Mouse (Mus musculus): ENCODE results near the gene Crybb1.

Gene Crybb1

DNA sequence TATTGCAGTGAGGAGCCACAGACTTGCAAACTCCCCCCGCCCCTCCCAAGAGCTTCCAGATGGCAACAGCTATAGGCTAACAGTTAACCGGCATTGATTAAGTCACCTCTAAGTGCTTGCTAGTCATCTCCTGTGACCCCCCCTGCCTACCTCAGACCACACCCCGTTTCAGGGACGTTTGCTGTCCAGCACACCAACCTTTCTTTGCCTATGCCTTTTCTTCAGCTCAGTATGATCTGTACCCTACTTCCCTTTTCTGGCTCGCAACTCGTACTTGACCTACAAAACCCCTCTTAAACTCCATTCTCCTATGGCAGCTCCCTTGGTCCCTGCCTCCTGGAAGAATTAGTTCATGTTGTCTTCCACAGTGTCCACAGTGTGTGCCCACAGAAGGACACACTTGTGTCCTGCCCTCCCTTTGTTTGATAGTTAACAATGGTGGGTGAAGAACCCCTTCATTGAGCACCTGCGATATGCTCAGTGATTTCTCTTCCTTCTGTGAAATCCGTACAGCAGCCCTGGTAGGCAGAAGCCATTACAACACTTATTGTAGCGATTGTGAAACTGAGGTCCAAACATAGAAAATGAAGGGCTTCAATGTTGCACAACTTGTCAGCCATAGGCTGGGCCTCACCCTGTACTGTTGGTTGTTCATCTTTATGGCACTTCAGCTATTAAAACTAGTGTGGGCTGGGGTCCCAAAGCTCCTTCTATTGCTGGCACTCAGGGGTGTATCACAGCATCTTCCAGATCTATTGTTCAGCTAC, 10.6 kb downstream of the Crybb1 start:
- no peak for DNase-seq (ENCODE audit: low spot score in 2 of 2)

DNA sequence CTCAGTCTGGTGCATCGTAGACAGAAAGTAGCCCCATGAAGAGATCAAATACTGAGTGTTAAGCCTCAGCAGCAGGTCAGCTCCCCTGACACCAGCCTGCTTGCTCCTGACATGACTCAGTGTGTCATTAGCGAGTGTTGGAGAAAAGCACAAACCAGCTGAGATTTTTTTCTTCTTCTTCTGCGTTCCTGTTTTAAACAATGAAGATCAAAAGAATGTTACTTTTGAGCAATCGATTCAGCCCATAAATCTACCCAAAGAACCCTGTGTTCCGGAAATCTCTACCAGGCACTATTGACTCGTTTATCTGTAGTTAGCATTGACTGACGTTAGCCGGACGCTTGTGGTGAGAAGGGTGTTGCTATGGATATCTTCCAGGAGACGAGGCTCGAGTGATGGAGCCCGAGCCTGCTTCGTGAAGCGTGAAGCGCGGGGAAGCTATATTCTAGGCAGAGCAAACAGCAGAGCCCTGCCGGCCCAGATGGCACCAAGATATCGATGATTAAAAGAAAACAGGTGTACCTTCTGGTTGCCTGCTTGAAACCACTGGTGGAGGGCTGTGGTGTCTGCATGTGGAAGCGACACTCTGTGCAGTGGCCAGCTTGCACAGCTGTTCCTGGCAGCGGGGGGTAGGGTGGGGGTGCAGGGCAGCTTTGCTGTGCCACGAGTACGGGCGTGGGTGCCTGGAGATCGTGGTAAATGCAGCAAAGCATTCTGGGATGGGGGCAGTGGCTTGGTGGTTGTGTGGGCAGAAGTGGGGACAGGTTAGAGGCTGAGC, 15.3 kb downstream of the Crybb1 start:
- peak in 1 of 2 experiments; percentile 48 for DNase-seq (ENCODE audit: low spot score in 2 of 2)

DNA sequence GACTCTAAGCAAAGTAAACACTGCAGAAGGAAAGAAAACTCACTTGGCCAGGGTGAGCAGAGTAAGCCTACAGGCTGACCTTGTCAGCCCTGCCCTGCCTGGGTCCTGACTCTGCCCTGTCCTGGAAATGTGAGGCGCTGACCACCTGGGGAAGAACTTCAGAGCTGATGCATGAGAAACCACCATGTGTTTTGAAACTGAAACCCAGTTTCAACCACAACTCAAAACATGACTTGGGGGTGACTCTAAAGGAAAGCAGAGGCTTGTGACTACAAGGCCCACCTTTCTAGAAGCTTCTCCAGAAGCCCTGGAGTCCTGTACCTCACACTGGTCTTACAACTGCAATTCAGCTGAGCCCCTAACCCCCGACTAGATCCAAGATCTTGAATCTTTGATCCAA, 17.3 kb downstream of the Crybb1 start:
- DNase-seq (ENCODE audit: low spot score in 2 of 2): no peak

DNA sequence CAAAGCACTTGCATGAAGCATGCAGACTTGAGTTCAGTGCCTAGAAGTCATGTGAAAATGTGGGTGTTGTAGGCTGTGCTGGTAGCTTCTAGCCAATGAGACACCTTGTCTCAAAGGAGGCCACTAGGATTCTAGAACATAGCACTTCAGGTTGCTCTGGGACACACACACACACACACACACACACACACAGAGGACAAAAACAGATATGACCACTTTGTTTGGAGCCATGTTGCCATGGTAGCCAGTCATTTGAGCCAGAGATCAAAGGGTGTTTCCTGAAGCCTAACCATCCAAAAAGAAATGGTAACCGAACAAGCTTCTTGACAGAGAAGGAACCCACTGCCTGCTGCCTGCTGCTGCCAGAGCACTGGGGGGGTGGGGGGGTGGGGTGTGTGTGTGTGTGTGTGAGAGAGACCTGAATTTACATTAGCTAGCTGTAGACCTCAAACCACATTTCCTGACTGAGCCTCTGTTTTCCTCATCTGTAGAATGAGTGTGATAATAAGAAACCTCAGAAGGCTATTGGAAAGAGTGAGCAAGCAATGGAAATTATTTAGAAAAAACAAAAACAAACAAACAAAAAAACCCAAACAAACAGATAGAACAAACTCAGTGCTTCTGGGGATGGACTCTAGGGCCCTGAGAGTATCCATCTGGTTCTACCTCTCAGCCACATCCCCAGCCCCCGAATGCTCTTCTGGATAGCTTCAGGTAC, 18.3 kb downstream of the Crybb1 start:
- no peak for DNase-seq (ENCODE audit: low spot score in 2 of 2)

DNA sequence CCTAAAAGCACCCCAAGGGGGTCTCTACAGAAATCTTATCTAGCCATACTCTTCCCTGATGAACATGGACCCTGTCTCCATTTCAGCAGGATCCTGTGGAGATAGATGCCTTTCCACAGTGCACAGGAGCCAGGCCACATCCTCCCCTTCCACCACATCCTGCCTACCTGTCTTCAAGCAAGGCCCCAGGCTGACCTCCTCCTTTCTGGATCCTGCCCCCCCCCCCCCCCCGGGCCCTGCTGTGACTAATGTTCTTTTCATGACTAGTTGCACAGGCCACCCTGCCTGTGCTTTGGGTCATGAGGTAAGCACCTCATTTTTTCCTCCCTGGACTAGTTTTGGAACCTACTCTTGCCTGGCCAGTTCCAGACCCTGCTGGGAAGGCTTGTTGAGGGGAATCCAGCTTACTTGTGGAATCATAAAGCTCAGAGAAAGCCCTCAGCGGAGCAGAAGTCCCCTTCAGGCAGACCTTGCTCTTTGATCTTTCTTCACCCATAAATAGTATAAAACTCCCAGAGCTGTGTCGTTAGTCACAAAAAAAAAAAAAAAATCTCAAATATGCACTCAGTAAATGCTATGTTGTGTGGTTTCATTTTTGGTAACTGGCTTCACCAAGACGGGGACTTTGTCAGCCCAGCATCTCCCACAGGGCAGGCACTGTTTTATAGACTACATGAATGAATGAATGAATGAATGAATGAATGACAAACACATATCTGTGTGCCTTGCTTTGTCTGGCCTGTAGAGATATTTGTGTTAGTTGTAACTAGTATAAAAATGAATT, 19.6 kb downstream of the Crybb1 start:
- no peak for DNase-seq (ENCODE audit: low spot score in 2 of 2)

DNA sequence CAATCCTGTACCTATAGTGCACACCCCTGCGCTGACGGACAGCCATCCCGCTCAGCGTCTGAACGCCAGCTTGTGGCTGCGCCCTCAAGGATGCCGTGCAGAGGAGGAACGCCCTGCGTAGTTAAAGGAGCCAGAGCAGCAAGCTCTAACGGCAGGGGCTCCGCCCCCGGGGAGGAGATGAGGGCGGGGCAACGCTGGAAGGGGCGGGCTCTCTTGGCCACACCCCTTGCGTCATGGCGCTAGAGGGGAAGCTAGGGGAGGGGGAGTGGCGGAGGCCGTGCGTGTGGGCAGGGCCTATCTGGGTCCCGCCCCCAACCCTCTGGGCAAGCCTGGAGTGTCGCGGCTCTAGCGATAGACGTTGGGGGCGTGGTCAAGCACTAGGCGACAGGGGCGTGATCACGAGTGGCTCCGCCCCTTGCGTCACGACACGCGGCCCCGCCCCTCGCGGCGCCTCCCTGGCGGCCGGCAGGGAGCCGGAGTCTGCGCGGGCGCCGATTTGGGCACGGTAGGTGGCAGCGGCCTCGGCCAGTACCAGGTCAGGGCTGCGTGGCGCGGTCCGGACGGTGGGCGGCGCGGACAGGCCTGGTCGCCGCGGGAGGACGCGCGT, 20.8 kb downstream of the Crybb1 start, which contains the start of gene Tpst2:
TSS of gene Tpst2 (plus strand) at position 425 of the 607 bp plus-strand sequence.
- peak; percentile 99 to 100 for DNase-seq (ENCODE audit: low spot score in 2 of 2)

DNA sequence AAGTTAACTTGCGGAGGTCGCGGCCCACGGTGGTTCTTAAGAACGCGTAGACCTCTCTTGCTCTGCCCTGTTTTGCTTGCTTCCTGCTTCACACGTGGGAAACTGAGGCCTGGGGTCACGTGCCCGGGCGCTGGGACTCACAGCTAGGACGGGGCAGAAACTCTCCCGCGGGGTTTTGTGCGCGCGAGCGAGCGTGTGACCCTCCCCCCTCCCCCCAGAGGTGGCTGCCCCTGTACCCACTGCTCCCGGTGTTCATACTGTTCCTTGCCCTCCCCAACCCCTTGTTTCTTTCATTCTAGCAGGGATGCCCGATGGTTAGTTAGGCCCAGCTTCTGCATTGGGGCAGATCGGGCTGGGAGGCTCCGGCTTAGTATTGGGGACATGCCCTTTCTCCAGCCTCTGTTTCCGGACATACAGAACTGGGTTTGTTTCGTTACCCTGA, 21.3 kb downstream of the Crybb1 start:
- DNase-seq (ENCODE audit: low spot score in 2 of 2): no peak

DNA sequence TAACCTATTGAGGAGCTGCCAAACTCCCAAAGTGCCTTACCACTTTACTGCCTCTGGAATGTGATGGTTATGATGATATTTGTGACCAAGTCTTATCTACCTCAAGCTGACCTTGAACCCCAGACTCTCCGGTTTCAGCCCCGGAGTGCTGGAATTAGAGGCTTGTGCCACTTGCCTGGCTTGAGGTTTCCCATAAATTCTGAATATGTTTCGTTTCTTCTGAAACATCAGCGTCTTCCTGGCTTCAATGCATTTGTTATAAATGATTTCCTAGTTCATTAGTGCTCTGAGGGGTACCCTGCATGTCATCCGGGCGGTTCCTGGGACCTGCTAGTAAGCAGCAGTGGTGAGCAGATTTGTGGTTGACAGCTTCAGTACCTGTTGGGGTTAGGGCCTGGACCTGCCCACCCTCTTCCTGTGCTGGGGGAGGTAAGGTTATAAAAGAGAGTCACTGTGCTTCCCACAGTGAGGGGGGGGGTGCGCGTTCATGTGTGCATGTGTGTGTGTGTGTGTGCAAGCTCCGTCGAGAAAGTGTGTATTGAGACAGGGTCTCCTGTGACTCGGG, 22.4 kb downstream of the Crybb1 start:
- DNase-seq (ENCODE audit: low spot score in 2 of 2): no peak

DNA sequence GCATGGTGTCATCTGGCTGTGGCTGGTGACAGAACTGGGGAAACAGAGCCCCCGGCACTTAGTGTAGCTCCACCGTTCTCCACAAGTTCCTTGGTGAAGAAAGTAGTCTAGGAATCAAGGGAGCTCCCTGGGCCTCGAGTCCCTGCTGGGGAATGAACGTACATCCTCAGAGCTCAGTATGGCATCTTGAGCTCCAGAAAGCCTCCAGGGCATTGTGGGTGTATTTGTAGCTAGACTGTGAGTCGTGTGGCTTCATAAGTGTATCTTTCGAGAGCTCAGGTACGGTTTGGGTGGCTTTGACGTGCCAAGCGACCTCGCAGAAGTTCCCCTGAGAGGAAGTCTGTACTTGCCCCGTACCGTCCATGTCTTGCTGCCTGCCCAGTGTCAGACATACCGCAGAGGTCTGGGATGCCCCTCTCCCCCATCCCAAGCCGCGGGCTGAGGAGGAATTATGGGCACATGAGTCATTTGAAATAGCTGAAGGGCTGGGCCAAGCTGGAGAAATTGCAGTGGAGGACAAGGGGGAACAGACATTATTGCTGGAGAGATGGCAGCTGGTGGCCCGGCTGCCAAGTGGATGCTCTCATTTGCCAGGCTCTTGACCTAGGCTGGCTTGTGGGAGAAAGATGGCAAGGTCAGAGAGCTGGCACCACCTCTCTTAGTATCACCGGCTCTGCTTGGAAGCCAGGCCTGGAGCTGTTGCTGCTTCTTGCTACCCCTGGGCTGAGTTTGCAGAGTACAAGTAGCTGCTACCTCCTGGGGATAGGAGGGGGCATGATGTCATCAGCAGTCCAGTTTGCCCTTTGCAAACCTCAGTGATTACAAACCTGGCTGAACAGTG, 23.8 kb downstream of the Crybb1 start:
- no peak for DNase-seq (ENCODE audit: low spot score in 2 of 2)

DNA sequence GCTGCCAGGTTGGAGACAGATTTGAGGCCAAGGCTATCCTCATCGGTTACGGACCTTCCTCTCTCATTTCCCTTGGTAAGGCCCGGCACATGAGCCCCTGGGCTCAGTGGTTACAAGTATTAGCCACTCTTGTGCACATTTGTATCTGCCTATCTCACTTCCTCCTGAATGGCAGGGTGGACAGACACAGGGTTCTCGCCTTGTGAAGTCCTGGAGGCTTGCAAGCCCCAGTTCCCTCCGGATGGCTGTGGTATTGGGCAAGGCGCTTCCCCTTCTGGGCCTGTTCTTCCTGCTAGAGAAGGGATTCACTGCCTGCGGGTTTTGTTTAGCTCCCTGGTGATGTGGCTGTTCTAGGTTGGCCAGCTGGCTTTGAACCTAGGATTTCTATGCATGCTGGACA, 24.5 kb downstream of the Crybb1 start:
- peak in 1 of 2 experiments; percentile 44 for DNase-seq (ENCODE audit: low spot score in 2 of 2)

DNA sequence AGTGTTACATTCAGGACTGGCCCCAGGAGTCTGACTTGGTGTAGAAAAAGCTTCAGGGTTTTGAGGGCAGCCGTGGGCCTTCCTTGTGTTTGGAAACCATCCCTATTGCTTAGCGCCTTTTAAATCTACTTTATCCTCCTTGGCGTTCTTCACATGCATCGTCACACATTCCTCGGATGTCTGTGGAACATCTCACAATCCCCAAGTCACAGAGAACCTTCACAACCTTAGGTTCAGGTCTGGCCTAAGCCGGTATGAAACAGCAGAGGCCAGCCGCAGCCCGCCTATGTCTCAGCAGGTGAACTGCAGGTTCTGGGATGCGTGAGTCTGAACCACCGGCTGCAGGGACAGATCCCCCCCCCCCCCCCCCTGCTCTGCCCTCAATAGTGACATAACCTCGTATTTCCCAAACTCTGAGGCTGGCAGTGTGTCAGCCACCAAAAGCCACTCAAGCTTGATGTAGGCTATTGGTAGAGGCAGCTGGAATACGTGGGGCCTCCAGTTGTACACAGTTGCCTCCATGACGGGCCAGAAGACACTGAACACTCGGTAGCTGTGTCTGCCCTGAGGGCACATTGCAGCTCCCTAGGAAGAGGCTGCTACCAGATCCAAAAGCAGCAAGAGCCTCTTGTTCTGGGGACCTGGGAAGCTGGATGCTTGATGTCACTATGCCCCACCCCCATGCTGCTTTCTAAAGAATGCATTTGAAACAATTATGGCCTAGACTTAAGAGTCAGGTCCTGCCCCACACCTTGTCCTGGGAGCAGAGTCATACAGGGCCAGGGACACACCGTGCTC, 25.4 kb downstream of the Crybb1 start:
- no peak for DNase-seq (ENCODE audit: low spot score in 2 of 2)

DNA sequence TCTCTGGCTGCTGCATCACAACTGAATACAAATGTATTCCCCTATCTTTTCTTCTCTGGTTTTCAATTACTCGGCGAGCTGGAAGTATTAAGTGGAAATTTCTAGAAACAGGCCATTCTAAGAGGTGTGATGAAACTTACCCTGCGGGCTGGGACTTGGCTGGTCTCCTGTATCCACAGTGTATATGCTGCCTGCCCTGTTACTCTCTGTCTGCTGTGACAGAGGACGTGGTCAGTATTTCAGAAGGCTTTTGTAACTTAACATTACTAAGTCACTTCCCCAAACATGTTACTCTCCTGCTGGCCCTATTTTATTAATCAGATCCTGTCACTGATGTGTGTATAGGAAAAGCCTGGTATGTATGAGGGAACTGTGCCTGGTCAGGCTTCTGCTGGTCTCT, 26.1 kb downstream of the Crybb1 start:
- DNase-seq (ENCODE audit: low spot score in 2 of 2): no peak

DNA sequence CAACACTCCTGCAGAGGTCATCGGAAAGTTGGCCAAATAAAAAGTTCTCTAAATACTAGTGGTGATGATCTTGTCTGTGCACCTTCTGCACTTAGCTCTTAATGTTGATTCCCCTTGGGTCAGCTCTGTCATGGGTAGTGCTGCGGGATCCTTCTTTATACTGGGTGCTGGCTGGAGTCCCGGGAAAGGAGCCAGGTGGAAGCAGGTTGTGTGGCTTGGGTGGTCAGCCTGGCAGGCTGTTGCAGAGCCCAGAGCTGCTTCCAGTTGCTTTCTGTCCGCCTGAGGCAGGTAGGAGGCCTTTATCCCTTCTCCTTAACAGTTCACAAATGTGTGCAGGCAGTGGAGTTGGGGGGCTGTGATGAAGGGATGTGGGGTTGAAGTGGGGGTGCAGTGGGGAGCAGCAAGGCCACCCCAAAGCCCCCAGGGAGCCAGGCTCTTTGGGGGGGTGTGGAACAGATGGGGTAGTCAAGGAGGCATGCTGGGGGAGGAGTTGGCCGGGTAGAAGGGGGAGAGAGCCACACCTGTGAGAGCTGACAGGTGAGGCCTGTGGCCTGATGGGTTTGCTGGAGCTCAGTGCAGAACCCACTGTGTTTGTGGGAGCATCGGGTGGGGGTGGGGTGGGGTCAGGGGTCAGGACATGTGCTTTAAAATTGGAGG, 26.6 kb downstream of the Crybb1 start:
- no peak for DNase-seq (ENCODE audit: low spot score in 2 of 2)

DNA sequence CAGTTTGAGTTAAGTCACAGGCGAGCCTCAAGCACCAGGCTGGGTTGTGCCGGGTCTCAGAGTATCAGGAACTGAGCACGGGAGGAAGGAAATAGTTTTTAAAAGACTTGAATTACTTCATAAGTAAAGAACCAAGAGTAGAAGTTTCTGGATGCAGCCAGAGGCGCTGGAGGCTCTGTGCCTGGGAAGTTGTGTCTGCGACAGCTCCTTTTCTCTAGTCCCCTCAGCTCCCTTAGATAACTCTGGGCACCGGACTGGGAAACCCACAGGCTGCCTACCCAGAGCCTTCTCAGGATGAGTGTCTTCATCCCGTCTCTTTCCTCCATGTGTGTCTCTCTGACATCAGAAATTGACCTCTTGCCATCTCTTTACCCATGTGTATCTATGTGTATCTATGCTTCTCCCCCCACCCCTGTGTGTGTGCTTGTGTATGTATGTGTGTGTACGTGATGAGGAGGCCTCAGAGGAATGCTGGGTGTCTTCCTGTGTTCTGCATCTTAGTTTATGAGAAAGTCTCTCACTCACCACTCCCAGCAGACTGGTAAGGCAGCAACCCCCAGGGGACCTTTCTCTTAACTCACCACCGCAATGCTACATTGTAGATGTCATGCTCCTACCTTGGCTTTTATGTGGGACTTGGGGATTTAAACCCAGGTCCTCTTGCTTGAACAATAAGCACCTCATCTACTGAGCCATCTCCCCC, 27.3 kb downstream of the Crybb1 start:
- DNase-seq (ENCODE audit: low spot score in 2 of 2): no peak

DNA sequence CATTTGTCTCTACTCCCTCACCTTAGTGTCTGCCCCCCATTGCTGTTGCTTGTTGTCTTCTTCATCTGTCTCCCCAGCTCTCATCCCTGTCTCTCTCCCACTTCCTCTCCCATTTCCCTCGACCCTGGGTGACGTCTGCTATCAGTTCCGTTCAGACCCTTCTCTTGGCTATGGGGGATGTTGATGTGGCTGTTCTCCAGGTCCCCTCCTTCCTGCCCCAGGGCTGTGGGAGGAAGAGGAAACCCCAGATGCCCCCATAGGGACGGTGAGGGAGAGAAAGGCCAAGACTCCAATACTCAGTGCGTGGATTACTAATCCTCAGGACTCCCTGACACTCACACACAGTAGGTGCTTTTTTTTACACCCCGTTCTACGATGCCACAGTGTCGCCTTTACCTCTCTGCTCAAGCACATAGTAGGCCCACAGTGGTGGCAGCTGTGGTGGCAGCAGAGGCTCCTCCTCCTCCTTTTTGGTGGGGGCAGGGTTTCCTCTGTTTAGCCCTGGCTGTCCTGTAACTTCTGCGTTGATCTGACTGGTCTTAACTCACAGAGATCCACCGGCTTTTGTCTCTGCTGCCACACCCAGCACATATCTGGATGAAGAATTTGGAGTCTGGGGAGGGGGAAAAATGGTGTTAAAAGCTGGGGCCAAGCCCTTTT, 28.1 kb downstream of the Crybb1 start:
- no peak for DNase-seq (ENCODE audit: low spot score in 2 of 2)

DNA sequence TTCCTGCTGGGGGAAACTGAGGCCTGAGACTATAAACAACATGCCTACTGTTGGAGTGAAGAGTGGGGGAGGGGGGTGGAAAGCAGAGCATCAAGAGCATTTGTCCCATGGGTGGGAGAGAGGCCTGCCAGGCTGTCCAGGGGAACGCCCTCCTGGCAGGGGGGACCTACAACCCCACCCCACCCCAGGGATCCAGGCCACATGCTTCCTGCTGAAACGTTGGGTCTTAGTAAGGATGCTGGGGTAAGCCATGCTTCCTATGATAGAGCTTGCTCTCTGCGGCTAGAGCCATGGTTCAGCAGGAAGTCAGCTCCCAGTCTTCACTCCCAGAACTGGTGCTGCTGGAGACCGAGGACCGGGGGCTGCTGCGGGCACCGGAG, 28.6 kb downstream of the Crybb1 start:
- DNase-seq (ENCODE audit: low spot score in 2 of 2): no peak

DNA sequence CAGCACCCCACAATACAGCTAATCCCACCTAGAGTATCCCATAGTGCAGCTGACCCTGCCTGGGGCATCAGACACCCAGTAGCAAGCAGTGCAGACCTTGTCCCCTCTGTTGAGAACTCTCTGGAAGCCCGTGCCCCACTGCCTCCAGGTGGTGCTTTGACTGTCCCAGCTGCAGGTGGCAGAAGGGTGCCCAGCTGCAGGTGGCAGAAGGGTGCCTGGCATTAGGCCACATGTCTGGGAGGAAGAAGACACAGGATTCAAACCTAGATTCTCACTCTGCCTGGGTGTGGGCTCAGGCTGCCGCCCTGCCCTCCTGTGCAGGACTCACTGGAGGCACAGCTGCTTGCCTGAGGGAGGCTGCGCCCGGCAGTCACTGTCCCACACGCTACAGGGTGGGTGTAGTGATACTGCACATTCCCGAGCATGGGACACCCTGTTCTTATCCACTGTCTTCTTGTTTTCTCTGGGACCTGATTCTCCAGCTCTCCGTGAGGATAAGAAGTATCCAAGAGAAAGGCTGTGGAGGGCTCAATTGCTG, 30.0 kb downstream of the Crybb1 start:
- DNase-seq (ENCODE audit: low spot score in 2 of 2): no peak

Measured in left cerebral cortex, adult 9 months (tissue).